Mouse (Mus musculus) left cerebral cortex, adult 2 months (tissue): ENCODE data around the gene Masp1. TPM values are rescaled to one million over a fixed set of nuclear protein-coding genes. Genes with fewer than 3 reads are reported as not detected.

ENCODE experiments used
- DNase-seq, 2 experiments: peaks; one replicate each; pipeline ENCODE4 v3.0.0; 2021 to 2022; ENCODE audit warnings: low spot score in 2 of 2, mixed read lengths in 1 of 2; ENCODE audit errors: extremely low spot score in 1 of 2
- H3K27ac ChIP-seq: fragments of 200-600 bp; 2 replicates; pipeline ENCODE4 v1.8.1; 2022
- H3K4me3 ChIP-seq: fragments of 200-600 bp; 2 replicates; pipeline ENCODE4 v1.8.1; 2022
- CTCF ChIP-seq: fragments of 200-600 bp; IDR thresholded peaks from 2 replicates; pipeline ENCODE4 v1.8.1; 2022; ENCODE audit warnings: antibody characterized with exemption, mild to moderate bottlenecking, moderate library complexity
- intact Hi-C: fragments of 180-260 bp; cut with DNase I; formaldehyde crosslinking; loops from one replicate; pipeline ENCODE4 v1.15.1; 2025
- total RNA-seq, 2 experiments: library from RNA; stranded (reverse); gene quantifications; 2 replicates each; pipeline ENCODE4 v1.2.3; 2021

Gene Masp1
- total RNA-seq, 2 experiments from 2014 or later: 12.6 to 14.6 TPM

DNA sequence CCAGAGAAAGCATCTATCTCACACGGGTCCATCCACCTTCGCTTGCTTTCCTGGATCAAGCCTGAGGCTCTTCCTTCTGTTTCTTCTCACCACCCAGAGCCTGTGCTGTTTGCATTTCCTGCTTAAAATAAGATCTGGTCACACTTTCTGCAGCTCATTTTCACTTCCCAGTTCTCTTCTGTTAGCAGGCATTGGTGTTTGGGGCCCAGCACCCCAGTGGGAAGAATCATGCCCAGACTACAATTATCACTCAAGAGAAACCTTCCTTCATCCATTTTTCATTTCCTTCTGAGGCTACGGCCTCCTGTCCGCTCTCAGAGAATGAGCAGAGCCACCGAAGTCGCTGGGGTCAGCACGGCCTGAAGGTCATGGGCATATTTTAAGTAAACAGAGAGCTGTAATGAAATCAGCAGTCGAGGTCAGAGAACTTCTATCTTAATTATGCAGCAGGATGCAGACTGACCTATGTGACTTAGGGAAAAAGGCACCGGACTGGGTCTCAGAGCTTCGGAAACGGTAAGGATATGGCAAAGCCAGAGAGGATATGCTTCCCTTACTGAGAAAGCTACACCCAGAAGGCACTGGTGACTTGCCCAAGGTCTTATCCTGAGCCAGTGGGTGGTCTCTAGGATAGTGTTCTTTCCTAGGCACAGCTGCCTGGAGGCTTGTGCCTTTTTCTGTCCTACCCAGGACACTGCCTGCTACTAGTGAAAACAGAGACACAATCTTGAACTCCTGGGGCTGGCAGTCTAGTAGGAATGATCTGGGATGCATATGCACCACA is 14.5 kb downstream of the Masp1 start:
- DNase-seq: no peak
- Histone ChIP-seq H3K27ac (peak overlapping the region; percentile 66), H3K4me3 (no peak overlapping the region)
- TF ChIP-seq CTCF: no peak
- intact Hi-C loops: no loop called here

DNA sequence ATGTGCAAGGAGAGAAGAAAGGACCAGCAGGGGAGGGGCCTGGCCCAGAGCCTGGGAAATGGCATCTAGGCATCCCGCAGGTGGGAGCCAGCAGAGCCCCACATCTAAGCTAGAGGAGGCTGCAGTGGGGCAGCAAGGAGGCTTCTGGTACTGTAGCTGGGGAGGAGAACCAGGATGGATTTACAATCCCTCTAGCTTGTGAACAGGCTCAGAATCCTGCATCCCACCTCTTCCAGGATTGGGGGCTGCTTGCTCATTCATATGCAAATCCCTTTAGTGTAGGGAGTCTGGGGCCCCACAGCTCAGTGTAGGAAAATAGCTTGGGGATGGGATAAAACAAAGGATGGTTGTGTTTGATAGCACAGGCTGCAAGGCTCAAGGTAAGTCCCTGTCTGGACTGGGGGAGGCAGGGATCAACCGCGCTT is 16.3 kb downstream of the Masp1 start:
- TF ChIP-seq CTCF: no peak
- Histone ChIP-seq H3K27ac (no peak overlapping the region), H3K4me3 (no peak overlapping the region)
- no peak for DNase-seq
- intact Hi-C loops: no loop called here

DNA sequence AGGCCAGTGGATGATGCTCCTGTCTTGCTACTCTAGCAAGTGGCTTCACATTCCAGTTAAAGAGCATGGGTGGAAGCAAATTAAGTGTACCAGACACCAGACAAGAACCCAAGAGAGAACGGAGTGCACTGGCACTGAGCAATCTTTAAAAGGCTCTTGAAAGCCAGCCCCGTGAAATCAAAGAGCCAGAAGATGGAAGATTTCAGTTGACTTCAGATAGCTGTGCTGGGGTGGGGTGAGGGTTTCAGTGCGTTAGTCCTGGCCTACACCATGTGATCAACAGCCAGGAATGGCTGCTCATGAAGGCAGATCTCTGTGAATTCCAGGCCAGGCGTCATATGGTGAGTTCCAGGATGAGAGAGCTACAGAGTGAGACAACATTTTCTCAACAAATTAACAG is 17.3 kb downstream of the Masp1 start:
- TF ChIP-seq CTCF: no peak
- DNase-seq: no peak
- no peak overlapping the region for H3K4me3 ChIP-seq
- H3K27ac ChIP-seq: no peak overlapping the region
- intact Hi-C loops: no loop called here

DNA sequence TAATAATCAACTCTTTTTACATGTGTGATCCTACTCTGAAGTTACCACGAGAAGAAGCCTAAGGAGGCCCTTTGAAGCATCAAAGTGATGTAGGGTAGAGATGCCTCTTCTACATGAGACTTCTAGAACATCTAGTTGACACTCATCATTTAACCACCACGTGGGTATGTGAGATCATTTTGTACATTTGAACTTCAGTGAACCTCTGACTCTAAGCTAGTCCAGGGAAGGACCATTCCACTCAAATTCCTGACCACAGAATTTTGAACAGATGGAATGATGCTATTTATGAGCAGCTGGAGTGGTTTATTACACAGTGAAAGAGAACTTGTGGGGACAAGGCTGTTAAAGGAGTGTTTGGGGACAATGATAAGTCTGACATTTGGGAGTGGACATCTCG is 18.1 kb downstream of the Masp1 start:
- intact Hi-C loops: no loop called here
- Histone ChIP-seq H3K27ac (no peak overlapping the region), H3K4me3 (no peak overlapping the region)
- no peak for TF ChIP-seq CTCF
- DNase-seq: no peak

DNA sequence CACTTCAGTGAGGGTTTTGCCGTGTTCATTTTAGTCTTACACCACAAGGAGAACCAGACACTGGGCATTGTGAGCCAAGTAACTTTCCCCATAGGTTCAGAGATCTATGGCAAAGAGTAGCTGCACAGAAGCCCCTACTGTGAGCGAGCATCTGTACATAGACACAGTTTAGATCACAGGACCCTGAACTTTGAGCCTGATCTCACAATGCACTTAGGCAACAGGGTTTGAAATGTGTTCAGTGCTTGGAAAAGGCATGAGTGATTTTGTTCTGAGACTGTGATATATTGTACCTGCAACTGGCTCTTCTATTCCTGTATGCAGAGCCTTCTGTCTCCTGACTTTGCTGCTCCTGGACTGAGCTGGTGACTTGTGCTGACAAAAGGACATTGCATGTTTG is 19.3 kb downstream of the Masp1 start:
- no peak for TF ChIP-seq CTCF
- intact Hi-C loops: no loop called here
- no peak for DNase-seq

DNA sequence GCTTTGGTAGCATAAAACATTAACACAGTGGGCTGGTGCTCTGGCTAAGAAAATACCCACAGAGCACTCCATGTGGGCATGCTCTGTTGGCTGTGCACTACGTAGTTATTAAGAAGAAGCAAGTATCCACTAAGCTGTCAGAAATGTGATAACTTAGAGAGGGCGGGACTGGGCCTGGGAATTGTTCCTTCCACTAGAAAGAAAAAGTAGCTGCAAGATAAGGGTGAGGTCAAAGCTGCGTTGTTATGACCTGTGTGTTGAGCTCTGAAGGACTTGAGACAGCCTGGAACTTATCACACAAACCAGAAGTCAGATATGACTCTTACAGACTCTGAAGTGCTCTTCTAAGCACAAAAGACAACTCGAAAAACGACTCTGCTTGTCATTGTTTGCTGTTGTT is 20.1 kb downstream of the Masp1 start:
- no peak overlapping the region for H3K4me3 ChIP-seq
- DNase-seq: no peak
- intact Hi-C loops: no loop called here
- TF ChIP-seq CTCF: no peak
- no peak overlapping the region for H3K27ac ChIP-seq

More for the DNA sequence above, 19.3 kb downstream of the Masp1 start:
- no peak overlapping the region for H3K4me3 ChIP-seq
- H3K27ac ChIP-seq: no peak overlapping the region

DNA sequence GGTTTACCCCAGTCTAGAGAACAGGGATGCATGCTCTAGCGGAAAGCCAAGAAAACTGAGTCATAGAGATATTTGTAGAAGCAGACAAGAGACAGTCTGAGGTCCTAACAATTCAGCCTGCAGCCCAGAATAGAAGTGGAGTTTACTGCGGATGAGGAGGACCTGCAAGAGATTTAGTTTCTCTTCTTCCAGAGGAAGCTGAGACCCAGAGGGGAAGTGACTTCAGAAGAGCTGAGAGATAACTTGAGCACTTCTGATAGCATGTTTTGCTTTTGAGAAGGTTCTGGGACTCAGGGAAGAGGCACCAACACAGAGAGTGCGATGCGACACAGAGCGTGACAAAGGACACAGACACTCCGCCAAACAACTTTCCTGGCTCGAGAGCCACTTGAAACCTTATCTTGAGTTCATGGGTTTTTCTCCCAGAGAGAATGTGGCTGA is 21.9 kb downstream of the Masp1 start:
- intact Hi-C loops: no loop called here
- DNase-seq: no peak
- TF ChIP-seq CTCF: no peak
- Histone ChIP-seq H3K27ac (peak overlapping the region; percentile 59), H3K4me3 (no peak overlapping the region)

DNA sequence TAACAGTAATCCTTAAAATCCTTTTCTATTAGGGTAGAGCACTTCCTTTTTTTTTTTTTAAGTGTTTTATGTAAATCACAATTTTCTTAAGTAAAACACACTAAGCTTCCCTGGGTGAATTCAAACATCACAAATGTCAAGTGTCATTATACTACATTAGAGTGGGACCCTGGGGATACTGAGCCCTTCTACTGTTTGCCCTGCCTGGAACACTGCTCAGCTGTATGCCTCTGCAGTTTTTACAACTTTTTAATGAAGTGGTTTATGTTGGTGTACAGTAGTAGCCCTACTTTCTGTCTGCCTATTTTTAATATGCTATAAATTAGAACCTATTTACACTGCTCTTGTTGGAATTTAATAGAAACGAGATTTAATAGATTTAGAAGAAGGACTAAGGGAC is 22.7 kb downstream of the Masp1 start:
- no peak for DNase-seq
- intact Hi-C loops: no loop called here
- Histone ChIP-seq H3K27ac (peak overlapping the region; percentile 59; the same call in 1 of the 2 replicates), H3K4me3 (no peak overlapping the region)
- TF ChIP-seq CTCF: no peak

DNA sequence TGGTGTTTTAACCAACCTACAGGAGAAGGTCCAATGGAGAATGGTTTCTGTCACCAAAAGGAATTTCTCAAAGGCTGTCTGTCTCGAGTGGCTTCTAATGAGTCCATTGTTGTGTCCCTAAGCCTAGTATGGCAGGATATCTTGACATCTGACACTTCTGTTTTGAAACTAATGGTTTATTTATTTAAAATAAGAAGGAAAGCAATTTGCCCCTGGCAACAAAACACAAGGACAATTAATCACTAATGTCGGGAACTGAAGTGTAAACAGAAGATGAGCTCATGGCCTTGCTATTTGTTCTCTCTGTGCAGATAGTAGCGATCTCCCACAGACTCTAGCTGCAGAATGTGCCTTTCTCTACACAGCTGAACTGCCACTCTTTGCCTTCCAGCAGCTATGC is 23.2 kb downstream of the Masp1 start:
- TF ChIP-seq CTCF: no peak
- H3K27ac ChIP-seq: no peak overlapping the region; the same call in 1 of the 2 replicates
- intact Hi-C loops: no loop called here
- no peak for DNase-seq
- H3K4me3 ChIP-seq: no peak overlapping the region

DNA sequence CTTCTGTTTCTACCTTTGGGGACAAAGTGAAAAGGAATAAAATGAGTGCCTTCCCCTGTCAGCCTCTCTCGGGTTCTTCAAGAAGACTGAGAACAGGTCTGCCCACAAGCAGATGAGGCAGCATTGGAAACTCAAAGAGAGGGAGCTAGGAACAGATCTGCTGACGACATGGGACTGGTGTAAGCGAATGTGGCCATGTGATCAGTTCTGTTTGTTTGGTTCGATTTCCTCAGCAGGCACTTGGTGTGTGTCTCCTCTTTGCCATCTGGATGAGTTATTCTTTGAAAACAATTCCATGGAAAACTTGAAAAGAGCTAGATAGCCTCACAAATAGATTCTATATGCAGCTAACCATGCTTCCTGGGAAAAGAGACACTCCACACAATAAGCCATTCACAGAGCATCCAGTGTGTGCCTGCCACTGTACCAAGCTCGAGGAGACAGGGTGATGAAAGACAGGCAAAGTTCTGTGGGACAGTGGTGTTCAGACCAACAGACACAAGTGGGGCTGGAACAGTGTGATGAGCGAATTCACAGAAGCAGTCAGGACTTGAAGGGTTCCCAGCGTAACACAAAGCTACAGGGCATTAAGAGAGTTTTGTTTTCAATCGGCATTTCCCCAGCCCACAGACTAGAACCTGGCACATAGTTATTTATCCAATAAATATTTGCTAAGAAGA is 24.2 kb downstream of the Masp1 start:
- DNase-seq: no peak
- Histone ChIP-seq H3K4me3 (no peak overlapping the region), H3K27ac (peak overlapping the region; percentile 10; the same call in 1 of the 2 replicates)
- intact Hi-C loops: no loop called here
- TF ChIP-seq CTCF: no peak

DNA sequence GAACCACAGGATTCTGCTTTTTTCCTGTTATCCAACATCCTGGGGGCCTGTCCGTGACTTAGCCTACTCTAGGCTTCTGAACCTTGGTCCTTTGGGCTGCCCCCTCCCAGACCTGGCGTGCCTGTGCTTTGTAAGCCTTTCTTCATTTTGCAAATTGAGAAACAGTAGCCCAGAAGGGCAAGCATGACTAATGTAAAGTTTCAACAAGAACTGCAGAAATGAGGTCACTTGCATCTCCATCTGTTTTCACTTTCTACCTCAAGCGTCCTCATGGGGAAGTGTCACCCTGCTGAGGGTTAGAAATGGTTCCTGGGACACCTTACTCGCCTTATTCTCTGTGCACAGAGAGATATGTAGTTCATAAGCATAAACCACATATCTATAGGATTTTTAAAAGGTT is 27.8 kb downstream of the Masp1 start:
- no peak for TF ChIP-seq CTCF
- intact Hi-C loops: no loop called here
- DNase-seq: no peak
- H3K4me3 ChIP-seq: no peak overlapping the region
- H3K27ac ChIP-seq: no peak overlapping the region

DNA sequence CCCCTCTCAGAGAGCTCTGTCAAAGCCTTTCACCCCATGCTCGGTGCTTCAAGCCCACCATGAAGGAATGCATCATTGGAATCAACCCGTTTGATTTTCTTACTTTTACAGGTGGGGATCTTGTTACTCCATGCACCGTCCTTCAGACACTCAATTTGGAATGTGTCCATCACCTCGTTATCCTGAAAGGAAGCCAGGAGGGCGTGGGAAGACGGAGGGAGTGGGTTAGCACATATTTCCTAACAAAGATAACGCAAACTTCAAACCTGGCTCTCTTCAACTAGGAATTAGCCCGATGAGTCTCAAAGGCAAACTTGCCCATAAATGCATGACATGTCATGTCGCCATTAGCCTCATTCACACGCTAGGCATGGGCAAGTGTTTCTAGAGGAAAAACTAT is 37.3 kb downstream of the Masp1 start:
- no peak overlapping the region for H3K4me3 ChIP-seq
- no peak for DNase-seq
- no peak for TF ChIP-seq CTCF

DNA sequence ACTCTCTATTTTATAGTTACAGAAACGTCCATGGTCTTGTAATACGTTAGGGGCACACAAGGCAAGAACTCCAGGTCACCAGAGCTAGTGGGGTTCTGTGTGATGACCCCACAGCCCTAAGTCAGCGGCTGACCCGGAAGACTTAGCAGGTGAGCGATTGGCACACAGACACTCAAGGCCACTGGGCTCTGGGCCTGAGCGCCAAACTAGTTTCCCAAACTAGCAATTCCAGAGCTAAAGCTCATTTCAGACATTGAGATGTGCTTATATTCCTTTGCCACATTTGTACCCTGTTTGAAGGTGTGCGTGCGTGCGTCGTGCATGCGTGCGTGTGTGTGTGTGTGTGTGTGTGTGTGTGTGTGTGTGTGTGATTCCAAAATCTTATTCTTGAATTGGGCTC is 37.8 kb downstream of the Masp1 start:
- Histone ChIP-seq H3K27ac (no peak overlapping the region), H3K4me3 (no peak overlapping the region)
- intact Hi-C loops: no loop called here
- TF ChIP-seq CTCF: no peak
- no peak for DNase-seq

More for the DNA sequence above, 37.3 kb downstream of the Masp1 start:
- intact Hi-C loops: no loop called here
- H3K27ac ChIP-seq: no peak overlapping the region
